Mouse (Mus musculus) embryonic stem cell, embryonic (primary cell): Measurements from ENCODE around the gene Thsd4.

ENCODE experiments used
- CTCF ChIA-PET, 4 experiments: fragments of 300-600 bp in 2 of 4; fragments of 350-600 bp in 2 of 4; sonication (Branson Sonifier 250); formaldehyde crosslinking; loops; one replicate each; lab custom pipeline; 2022; ENCODE audit warnings: inconsistent platforms in 2 of 4; lab: Charles Lee
- POLR2A ChIA-PET, 4 experiments: fragments of 300-600 bp in 2 of 4; fragments of 350-600 bp in 2 of 4; sonication (Branson Sonifier 250); formaldehyde crosslinking; loops; one replicate each; lab custom pipeline; 2022; ENCODE audit warnings: antibody characterized with exemption in 4 of 4, inconsistent platforms in 1 of 4; lab: Charles Lee

The Thsd4 gene

GRCm38 (mm10) chr9:60527836-60528235 is 6.0 kb upstream of the Thsd4 start:
- POLR2A ChIA-PET: interaction anchor here in 2 of 4 experiments (0.7 to 1.7 kb wide), 3 partner anchors 15 to 49 kb away, joined by 3 to 5 read pairs (median 3); no protein-coding TSS in a partner anchor

GRCm38 (mm10) chr9:60527051-60527450 is 5.2 kb upstream of the Thsd4 start:
- POLR2A ChIA-PET: interaction anchor here in 1 of 4 experiments (1.0 kb wide), 1 partner anchor 16 kb away, joined by 3 read pairs; no protein-coding TSS in a partner anchor
- CTCF ChIA-PET: interaction anchor here in 1 of 4 experiments (0.8 kb wide), 1 partner anchor 282 kb away, joined by 3 read pairs; no protein-coding TSS in a partner anchor

More at GRCm38 (mm10) chr9:60527836-60528235, 6.0 kb upstream of the Thsd4 start:
- CTCF ChIA-PET: interaction anchor here in 1 of 4 experiments (1.0 kb wide), 1 partner anchor 20 kb away, joined by 3 read pairs; no protein-coding TSS in a partner anchor

GRCm38 (mm10) chr9:60526195-60526594 is 4.3 kb upstream of the Thsd4 start:
- POLR2A ChIA-PET: interaction anchor here in 1 of 4 experiments (0.7 kb wide), 1 partner anchor 35 kb away, joined by 3 read pairs; no protein-coding TSS in a partner anchor
- CTCF ChIA-PET: interaction anchor here in 1 of 4 experiments (0.8 kb wide), 1 partner anchor 281 kb away, joined by 3 read pairs; no protein-coding TSS in a partner anchor

- CTCF ChIA-PET: interaction anchor here in 3 of 4 experiments (0.6 to 3.9 kb wide), 6 partner anchors 13 to 278 kb away, joined by 3 to 11 read pairs (median 4); no protein-coding TSS in a partner anchor
- POLR2A ChIA-PET: interaction anchor here in 1 of 4 experiments (1.4 to 1.6 kb wide), 2 partner anchors 11 to 14 kb away, joined by 3 to 6 read pairs; no protein-coding TSS in a partner anchor
Measured at GRCm38 (mm10) chr9:60521143-60521542, 703 bp downstream of the Thsd4 start.

GRCm38 (mm10) chr9:60519601-60520000 is 2.2 kb downstream of the Thsd4 start:
- POLR2A ChIA-PET: interaction anchor here in 1 of 4 experiments (1.2 to 1.6 kb wide), 2 partner anchors 9 to 247 kb away, joined by 4 read pairs; no protein-coding TSS in a partner anchor
- CTCF ChIA-PET: interaction anchor here in 3 of 4 experiments (0.6 to 0.8 kb wide), 4 partner anchors 244 to 459 kb away, joined by 3 read pairs; no protein-coding TSS in a partner anchor

- ChIA-PET CTCF (interaction anchor here in 2 of 4 experiments (0.6 to 0.7 kb wide), 2 partner anchors 35 to 289 kb away, joined by 3 to 9 read pairs; no protein-coding TSS in a partner anchor), POLR2A (interaction anchor here in 1 of 4 experiments (0.6 kb wide), 1 partner anchor 403 kb away, joined by 5 read pairs; no protein-coding TSS in a partner anchor)
Measured at GRCm38 (mm10) chr9:60518216-60518615, 3.6 kb downstream of the Thsd4 start.

GRCm38 (mm10) chr9:60517148-60517547 is 4.7 kb downstream of the Thsd4 start:
- ChIA-PET POLR2A (interaction anchor here in 1 of 4 experiments (1.7 kb wide), 1 partner anchor 10 kb away, joined by 4 read pairs; no protein-coding TSS in a partner anchor), CTCF (interaction anchor here in 2 of 4 experiments (0.6 to 1.4 kb wide), 2 partner anchors 370 to 1337 kb away, joined by 3 to 5 read pairs; no protein-coding TSS in a partner anchor)

- POLR2A ChIA-PET: interaction anchor here in 1 of 4 experiments (0.7 to 1.7 kb wide), 2 partner anchors 9 to 233 kb away, joined by 3 to 4 read pairs; no protein-coding TSS in a partner anchor
Measured at GRCm38 (mm10) chr9:60516379-60516778, 5.5 kb downstream of the Thsd4 start.

GRCm38 (mm10) chr9:60513329-60513788 is 8.5 kb downstream of the Thsd4 start:
- ChIA-PET CTCF (no interaction called here), POLR2A (no interaction called here)

More at GRCm38 (mm10) chr9:60516379-60516778, 5.5 kb downstream of the Thsd4 start:
- CTCF ChIA-PET: interaction anchor here in 2 of 4 experiments (0.6 to 1.4 kb wide), 4 partner anchors 149 to 1336 kb away, joined by 3 to 7 read pairs (median 5); no protein-coding TSS in a partner anchor

- POLR2A ChIA-PET: interaction anchor here in 2 of 4 experiments (0.5 to 1.8 kb wide), 8 partner anchors 8 to 682 kb away, joined by 3 to 6 read pairs (median 3); partner anchors contain the start of gene Thsd4 (in 1 of the 2)
- CTCF ChIA-PET: interaction anchor here in 3 of 4 experiments (0.6 to 1.5 kb wide), 3 partner anchors 27 to 281 kb away, joined by 3 to 4 read pairs (median 3); no protein-coding TSS in a partner anchor
Measured at GRCm38 (mm10) chr9:60510876-60511275, 11.0 kb downstream of the Thsd4 start.

GRCm38 (mm10) chr9:60506136-60506535 is 15.7 kb downstream of the Thsd4 start:
- CTCF ChIA-PET: interaction anchor here in 2 of 4 experiments (0.5 to 1.0 kb wide), 3 partner anchors 16 to 56 kb away, joined by 3 to 4 read pairs (median 3); no protein-coding TSS in a partner anchor
- POLR2A ChIA-PET: interaction anchor here in 2 of 4 experiments (0.7 to 1.9 kb wide), 3 partner anchors 11 to 283 kb away, joined by 3 to 4 read pairs (median 3); no protein-coding TSS in a partner anchor

GRCm38 (mm10) chr9:60504378-60505285 is 17.2 kb downstream of the Thsd4 start:
- CTCF ChIA-PET: no interaction called here
- POLR2A ChIA-PET: interaction anchor here in 2 of 4 experiments (0.6 to 0.8 kb wide), 2 partner anchors 224 to 368 kb away, joined by 3 to 4 read pairs; no protein-coding TSS in a partner anchor

- POLR2A ChIA-PET: no interaction called here
- CTCF ChIA-PET: interaction anchor here in 1 of 4 experiments (0.6 kb wide), 1 partner anchor 385 kb away, joined by 3 read pairs; no protein-coding TSS in a partner anchor
Measured at GRCm38 (mm10) chr9:60502220-60502619, 19.6 kb downstream of the Thsd4 start.

GRCm38 (mm10) chr9:60501504-60502179 is 20.2 kb downstream of the Thsd4 start:
- POLR2A ChIA-PET: no interaction called here

GRCm38 (mm10) chr9:60492275-60492974 is 29.4 kb downstream of the Thsd4 start:
- POLR2A ChIA-PET: no interaction called here
- CTCF ChIA-PET: interaction anchor here in 2 of 4 experiments (1.4 to 1.7 kb wide), 2 partner anchors 8 to 247 kb away, joined by 3 read pairs; no protein-coding TSS in a partner anchor

More at GRCm38 (mm10) chr9:60501504-60502179, 20.2 kb downstream of the Thsd4 start:
- CTCF ChIA-PET: interaction anchor here in 1 of 4 experiments (0.6 kb wide), 2 partner anchors 17 to 36 kb away, joined by 3 read pairs; no protein-coding TSS in a partner anchor

- POLR2A ChIA-PET: interaction anchor here in 1 of 4 experiments (0.6 kb wide), 1 partner anchor 35 kb away, joined by 3 read pairs; no protein-coding TSS in a partner anchor
- CTCF ChIA-PET: interaction anchor here in 3 of 4 experiments (0.6 to 1.7 kb wide), 4 partner anchors 8 to 396 kb away, joined by 3 to 4 read pairs (median 3); no protein-coding TSS in a partner anchor
Measured at GRCm38 (mm10) chr9:60491489-60492100, 30.3 kb downstream of the Thsd4 start.
